Mouse (Mus musculus) regulatory T cell (primary cell): ENCODE results near the gene Eif3j1.
"Not testable (repeated sequence)": the region's sequence is repeated elsewhere in the genome, so short reads cannot be mapped to it uniquely, and the experiment has no call there.

Experiments
- in situ Hi-C: fragments of 300-600 bp; cut with MboI, MseI; formaldehyde crosslinking; loops from one replicate; pipeline ENCODE4 v1.15.1; 2025; ENCODE audit warnings: high pct_unique_total_duplicates

Gene Eif3j1

DNA sequence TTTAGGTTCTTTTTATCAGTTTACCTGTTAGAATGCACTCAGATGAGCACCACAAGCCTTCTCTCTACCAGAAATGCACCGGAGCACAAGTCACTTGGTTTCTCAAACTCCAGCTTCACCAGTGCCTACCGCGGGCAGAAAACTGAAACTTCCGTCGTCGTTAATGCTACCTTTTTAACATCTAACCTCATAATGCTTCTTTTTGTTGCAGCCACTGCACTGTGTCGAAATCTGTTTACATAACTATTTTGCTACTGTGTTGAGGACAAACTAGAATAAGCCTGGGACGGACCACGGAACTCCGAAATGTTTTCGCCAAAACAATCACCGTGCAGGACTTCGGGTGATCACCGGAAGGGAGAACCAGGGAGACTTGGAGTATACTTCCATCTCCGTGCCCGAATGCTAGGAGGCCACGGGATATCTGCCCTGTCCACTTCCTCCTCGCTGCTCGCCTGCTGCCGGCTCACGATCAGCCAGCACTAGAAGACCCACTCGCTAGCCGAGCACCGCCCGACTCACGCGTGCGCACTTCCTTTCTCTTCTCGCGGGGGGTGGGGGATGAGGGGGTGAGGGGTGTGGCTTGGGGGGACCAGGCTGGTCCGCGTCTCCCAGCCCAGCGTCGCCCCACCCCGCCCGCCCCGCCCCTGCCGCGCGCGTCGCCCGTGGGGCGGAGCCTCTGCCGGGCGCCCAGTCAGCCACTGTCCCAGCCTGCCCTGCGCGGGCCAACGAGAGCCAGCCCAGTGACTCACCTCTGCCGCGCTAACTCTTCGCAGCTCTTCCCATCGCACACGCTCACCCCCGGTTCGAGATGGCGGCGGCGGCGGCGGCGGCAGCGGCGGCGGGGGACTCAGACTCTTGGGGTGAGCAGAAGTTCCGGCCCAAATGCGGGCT lies at the start of gene Eif3j1:
Gene Eif3j1, plus strand, starts transcription at position 685 of the 894 bp plus-strand sequence.
- in situ Hi-C loops: no loop called here

DNA sequence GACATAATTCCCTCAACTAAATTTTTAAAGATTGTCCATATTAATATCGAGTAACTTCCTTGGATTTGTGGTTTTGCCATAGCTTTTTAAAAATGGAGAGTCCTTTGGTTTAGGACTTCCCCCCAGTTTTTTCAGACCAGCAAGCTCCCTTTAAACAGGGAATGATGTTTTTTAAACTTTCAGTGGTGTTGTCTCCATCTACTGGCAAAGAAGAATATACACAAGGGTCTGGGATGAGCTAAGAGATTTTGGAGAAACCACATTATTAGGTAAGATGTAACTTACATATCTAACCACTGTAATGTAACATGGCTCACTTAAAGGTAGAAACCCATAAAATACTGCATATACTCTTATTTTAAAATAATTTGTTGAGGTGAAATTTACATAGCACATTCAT lies 32.6 kb upstream of the Eif3j1 start:
- in situ Hi-C loops: no loop called here

DNA sequence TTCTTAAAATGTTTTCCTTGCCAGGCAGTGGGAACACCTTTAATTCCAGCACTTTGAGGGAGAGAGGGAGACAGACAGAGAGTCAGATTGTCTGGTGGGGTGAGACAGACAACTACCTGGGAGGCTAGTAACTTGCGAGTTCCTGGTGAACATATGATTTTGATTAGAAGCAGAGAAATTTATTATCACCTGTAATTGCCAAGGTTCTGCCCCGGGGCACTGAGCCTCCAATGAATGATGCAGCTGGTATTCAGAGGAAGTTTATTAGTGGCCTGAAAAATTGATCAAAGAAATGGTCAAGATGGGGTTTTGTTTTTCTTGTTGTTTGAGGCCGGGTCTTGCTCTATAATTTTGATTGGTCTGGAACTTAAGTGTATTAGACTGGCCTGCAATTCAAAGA lies 19.5 kb upstream of the Eif3j1 start:
- in situ Hi-C loops: no loop called here

DNA sequence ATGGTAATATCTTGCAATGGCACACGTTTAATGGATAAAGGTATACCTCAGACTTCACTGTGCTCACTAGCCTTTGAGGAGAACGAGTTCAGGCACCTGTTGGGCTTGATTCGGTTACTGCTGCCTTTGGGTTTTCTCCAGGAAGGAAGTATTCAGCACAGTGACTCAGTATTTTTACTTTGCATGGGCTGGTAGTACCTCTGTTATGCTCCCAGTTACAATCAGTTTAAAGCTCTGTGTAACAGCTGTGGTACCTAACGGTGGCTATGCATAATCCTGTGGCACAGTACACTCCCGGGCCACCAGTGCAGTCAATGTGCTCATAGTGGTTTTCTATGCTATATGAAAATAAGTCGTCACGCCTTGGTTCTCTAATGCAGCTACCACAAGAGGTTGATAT lies 16.9 kb upstream of the Eif3j1 start:
- in situ Hi-C loops: no loop called here

DNA sequence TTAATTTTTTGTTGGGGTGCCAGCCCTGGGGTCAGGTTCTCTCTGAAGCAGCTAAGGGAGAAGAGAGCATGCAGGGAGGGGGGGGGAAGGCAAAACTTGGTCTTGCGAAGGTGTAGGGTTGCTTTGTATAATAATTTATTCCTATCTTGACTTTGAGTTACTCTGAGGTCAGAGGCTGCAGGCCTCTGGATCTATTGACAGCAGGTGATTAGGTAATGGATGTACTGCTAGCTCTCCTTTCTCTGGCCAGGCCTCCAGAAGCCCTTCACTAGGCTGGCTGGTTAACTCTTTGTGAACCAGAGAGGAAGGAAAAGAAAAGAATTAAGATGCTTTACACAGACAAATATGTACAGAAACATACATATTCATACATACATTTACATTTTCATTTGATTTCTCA lies 9.6 kb upstream of the Eif3j1 start:
- in situ Hi-C loops: no loop called here

DNA sequence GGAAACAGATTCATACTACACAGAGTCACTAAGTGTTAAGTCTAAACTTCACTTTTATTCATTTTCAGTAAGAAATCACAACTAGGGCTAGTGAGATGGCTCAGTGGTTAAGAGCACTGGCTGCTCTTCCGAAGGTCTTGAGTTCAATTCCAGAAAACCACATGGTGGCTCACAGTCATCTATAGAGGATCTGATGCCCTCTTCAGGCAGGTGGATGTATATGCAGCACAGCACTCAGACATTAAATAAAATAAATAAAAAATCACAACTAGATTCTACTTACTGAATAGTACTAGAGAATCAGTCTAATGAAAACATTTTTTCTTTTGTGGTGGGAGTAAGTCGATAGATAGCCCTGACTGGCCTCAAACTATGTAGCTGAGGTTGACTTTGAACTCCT lies 6.1 kb upstream of the Eif3j1 start:
- in situ Hi-C loops: no loop called here

DNA sequence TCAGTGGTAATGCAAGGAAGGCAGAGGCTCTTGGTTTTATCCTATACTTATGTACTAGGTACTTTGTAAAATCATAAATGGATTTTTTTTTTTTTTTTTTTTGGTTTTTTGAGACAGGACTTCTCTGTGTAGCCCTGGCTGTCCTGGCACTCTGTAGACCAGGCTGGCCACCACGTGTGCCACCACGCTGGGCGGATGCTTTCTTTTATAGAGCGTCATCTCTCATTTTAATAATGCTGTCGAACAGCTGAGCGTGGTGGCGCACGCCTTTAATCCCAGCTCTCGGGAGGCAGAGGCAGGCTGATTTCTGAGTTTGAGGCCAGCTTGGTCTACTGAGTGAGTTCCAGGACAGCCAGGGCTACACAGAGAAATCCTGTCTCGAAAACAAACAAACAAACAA lies 1.3 kb upstream of the Eif3j1 start:
- in situ Hi-C loops: not testable (repeated sequence)

DNA sequence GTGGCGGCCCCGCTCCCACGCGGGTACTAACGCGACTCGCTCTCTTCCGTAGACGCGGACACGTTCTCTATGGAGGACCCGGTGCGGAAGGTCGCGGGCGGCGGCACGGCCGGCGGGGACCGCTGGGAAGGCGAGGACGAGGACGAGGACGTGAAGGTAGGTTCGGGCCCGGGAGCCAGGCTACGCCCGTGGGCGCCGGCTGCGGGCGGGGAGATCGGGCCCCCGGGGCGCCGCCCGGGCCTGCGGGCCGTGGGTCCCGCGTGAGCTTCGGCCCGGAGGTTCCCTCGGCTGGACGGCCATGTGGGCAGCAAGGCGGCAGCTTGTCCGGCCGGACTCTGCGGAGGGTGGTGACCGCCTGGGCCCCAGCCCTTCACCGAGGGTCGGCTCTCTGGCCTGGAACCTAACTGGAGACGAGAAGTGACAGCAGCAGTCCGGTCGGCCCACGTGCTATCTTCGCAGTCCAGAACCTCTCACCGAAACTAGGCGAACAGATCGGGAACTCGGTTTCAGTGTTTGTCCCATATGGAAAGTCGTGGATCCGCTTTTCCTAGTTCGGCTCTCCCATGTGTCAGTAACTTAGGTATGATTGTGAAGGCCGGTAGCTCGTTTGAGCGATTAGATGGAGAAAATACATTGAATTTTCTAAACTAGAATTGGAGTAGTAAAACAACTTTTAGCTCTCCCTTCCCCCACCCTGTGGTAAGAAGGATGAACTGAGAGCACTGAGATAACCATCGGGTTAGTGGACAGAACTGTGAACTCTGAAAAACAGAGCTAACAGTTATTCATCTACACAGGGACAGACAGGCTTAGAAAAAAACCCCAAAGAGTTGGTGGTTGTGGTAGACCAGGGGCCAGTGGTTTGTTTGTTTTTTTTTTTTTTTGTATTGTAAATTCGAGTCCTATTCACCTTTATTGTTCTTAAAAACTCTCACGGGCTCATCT lies 682 bp downstream of the Eif3j1 start:
- in situ Hi-C loops: no loop called here

DNA sequence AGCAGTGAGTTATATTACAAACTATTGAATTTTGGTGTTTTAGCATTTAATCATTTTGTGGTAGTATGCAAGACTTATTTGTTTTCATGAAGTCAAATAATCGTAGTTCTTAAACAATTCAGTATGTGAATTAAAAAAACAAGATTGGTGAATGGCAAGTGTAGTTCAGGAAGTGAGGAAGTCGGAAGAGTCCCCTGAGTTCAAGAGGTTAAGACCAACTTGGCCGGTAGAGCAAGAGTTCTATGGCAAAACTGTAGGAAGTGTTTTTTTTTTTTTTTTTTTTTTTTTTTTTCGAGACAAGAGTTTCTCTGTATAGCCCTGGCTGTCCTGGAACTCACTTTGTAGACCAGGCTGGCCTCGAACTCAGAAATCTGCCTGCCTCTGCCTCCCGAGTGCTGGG lies 3.6 kb downstream of the Eif3j1 start:
- in situ Hi-C loops: no loop called here

DNA sequence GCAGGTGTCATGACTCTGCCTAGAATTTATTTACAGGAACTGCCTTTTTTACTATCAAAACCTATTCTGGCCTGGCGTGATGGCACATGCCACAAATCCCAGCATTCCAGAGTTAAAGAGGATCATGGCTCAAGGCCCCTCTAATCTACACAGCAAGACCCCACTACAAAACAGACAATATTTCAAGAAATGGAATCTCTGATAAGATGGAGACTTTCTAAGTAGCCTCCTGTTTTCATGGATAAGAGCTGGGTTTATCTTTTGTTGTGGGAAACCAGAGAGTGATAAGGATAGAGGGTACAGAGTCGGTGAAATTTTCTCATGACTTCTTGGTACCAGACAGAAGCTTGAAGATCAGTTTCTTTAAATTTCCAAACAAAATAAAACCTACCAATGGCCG lies 7.7 kb downstream of the Eif3j1 start:
- in situ Hi-C loops: no loop called here

DNA sequence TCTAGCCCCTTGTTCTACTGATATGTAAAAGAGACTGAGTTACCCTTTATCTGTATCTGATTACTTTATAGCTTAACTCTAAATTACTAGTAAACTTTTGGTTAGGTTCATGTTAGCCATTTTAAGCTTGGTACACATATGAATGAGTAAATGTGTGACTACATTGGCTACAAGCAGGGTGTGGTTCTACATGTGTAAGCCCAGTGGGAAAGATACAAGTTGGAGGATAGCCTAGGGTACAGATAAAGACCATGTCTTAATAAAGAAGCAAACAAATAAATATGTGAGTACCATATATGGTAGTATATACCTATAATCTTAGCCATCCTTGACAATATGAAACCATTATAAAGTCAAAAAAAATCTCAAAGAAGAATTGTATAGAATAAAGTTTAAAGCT lies 15.6 kb downstream of the Eif3j1 start:
- in situ Hi-C loops: no loop called here

DNA sequence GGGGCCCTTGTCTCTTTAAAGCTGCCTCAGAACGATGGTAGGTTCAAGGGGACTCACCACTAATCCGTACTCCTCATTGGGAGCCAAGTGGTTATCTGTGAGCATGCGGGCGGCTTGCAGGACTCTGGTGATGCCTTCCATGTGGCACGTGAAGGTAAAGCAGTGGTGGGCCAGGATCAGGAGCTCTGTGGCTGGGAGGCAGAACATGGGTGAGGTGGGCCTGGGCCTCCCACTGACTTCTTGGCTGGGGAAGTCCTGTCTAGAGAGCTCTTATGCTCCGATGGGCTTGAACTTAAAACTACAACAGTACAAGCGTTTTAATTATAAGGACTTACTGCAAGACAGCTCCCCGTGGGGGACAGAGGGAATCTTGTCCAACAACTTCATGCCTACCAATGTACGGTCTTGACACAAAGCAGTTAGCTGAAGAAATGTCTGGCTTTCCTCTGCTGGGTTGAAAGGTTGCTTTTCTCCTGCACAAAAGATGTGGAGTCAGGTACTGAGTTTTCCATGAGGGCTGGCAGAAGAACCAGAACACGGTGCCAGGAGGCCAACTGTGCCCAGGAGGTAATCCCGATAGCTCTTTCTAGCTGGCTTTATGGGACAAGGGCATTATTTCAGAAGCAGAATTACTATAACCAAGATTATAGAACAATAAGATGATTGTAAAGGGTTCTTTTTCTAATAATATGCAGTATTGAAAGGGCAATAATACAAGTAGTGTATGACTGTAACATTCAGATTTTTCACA lies 31.2 kb downstream of the Eif3j1 start:
- in situ Hi-C loops: no loop called here

DNA sequence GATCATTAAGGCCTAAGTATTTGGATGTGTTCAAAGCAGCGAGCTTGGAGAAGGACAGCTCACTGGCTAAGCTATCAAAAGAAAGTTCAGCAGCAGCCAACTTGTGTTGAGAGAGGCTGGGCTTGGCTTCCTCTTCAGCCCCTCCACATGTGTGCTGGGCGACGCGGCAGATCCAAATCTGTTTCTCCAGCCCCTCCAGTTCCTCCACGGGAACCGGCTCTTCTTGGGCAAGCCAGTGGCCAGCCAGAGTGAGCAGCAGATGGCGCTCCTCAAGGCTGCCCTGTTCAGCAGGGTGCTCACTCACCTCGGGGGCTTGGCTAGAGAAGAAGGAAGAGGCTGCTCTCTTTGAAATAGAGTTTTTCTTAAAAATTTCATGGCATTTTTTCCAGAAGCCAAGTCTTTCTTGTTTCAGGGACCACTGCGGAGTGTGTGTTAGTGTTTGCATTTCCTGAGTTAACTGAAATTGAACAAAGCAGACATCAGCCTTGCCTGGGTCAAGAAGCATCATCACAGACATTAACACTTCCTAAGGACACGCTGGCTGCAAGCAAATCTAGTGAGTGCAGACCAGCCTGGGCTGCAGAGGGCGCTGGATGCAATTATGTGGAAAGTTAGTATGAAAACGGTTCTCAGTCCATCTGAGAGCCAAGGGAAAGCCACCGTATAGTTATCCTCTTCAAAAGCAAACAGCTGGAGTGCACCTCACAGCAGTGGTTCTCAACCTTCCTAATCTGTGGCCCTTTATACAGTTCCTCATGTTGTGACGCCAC lies 37.0 kb downstream of the Eif3j1 start:
- in situ Hi-C loops: loop anchor here (5.0 kb wide), 1 partner anchor 177 kb away; no protein-coding TSS in a partner anchor

DNA sequence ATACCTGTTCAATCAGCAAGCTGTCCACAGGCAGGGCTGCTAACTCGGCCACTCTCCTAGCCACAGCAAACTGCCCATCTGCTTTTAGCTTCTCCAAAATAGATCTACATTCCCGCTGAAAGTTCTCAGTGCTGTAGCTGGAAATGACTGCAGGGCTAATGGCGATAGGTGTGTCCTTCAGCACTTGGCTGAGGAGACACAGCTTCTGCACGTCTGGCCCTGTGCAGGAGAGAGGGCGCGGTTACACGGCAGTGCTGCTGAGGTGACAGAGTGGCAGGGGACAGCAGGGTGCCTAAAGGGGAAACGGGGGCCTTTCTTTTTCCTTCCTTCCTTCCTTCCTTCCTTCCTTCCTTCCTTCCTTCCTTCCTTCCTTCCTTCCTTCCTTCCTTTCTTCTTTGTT lies 37.9 kb downstream of the Eif3j1 start:
- in situ Hi-C loops: loop anchor here (5.0 kb wide), 1 partner anchor 176 kb away; no protein-coding TSS in a partner anchor

DNA sequence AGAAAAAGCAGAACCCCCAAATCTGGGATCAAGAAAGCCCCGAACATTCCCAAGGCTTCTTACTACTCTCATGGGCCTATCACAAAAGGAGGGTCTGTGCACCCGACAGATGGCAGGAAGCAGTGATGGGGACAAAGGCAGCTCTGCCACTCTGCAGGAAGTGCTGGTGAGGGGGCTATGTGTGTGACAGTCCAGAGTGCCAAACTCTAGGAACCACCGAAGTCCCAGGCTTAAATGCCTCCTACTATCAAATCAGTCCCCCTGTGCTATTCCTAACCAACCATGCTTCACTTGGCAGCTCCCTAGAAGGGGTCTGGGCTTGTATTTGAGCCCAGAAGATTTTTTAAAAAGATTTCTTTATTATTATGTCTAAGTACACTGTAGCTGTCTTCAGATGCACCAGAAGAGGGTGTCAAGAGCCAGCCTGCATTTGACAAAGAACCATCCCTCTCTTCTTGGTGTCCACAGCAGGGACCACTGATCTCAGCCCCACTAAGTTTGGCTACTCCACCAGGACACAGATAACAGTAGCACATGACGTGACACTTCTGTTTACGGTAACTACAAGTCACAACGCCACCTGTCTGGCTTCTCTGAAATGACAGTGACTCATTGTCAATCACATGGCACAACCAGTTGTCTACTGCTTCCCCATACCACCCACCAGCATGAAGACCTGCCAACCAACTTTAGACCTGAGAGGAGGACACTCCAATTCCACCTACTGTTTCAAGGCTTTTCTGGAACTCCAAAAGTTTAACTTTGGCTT lies 41.0 kb downstream of the Eif3j1 start:
- in situ Hi-C loops: loop anchor here (5.0 kb wide), 1 partner anchor 173 kb away; no protein-coding TSS in a partner anchor

DNA sequence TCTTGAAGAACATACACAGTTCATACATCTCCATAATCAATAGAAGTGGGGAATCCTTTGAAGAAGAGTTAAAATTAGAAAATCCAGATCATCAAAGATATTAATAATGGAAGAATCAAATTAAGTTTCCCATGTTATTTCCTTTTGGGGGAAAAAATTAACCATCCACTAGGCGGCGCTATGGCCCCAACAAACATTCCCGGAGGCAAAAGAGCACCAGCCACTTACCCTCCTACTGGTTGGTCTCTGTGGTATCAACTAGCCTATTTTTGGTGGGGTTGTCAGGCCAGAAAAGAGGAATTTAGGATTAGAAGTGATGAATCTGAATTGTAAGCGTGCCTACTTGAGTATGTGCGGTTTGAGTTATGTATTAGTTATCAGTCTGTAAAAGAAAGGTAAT lies 41.6 kb downstream of the Eif3j1 start:
- in situ Hi-C loops: loop anchor here (5.0 kb wide), 1 partner anchor 172 kb away; no protein-coding TSS in a partner anchor

DNA sequence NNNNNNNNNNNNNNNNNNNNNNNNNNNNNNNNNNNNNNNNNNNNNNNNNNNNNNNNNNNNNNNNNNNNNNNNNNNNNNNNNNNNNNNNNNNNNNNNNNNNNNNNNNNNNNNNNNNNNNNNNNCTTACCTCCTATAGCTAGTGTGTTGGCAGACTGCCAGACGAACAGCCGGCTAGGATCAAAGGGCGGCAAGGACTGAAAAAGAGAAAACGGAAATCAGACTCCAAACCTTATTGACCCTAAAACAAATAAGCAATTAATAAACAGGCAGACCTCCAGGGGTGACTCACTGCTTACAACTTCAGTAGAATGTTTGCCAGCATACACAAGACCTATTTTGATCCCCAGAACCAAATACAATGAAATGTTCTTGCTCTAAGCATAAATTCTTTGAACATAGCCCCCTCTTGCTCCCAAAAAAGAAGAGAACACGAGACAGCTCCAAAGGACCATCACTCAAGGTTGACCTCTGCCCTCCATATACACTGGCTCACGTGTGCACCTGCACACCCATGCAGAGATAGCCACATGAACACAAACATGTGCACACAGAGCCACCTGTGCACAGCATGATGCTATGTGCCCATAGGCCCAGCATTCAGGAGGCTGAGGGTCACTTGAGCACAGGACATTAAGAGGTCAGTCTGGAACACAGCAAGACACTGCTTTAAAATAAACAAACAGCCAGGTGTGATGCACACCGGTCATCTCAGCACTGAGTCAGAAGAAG lies 53.5 kb downstream of the Eif3j1 start:
- in situ Hi-C loops: no loop called here

DNA sequence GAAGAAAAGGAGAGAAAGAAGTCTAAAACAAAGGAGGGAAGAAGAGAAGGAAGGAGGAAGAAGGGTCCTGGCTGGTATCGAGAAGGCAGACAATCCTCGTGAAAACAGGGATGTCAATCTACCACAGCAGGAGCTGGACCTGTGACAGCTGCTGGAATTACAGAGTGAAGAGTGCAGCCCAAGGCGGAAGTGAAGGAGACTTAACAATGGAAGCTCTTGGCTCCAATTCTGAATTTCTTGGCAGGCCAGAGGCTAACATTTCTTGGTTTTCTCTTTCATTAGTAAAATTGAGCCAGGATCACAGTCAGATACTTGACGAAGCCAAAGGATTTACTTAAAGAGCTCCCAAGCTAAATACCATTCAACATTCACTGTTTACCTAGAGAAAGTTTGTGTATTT lies 58.1 kb downstream of the Eif3j1 start:
- in situ Hi-C loops: no loop called here

DNA sequence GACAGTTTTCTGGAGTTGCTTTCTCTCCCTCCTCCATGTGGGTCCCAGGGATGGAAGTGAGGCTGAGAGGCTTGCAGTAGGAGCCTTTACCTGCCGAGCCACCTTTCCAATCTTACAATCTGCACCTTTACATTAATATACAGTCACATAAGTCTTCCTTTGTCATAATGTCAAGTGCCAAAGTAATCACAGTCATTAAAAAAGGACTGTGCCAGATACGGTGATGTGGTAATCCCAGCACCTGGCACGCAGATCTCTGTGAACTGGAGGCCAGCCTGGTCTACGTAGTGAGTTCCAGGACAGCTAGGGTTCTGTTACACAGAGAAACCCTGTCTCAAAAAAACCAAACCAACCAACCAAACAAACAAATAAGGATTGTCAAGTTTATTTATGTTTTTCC lies 65.5 kb downstream of the Eif3j1 start:
- in situ Hi-C loops: no loop called here
